Mouse (Mus musculus): Measurements from ENCODE around the gene Efhd1. TPM values are rescaled to one million over a fixed set of nuclear protein-coding genes. Genes with fewer than 3 reads are reported as not detected.

The Efhd1 gene
- total and polyA plus RNA-seq, 3 experiments, result 0.27 TPM; not detected in 2

DNA sequence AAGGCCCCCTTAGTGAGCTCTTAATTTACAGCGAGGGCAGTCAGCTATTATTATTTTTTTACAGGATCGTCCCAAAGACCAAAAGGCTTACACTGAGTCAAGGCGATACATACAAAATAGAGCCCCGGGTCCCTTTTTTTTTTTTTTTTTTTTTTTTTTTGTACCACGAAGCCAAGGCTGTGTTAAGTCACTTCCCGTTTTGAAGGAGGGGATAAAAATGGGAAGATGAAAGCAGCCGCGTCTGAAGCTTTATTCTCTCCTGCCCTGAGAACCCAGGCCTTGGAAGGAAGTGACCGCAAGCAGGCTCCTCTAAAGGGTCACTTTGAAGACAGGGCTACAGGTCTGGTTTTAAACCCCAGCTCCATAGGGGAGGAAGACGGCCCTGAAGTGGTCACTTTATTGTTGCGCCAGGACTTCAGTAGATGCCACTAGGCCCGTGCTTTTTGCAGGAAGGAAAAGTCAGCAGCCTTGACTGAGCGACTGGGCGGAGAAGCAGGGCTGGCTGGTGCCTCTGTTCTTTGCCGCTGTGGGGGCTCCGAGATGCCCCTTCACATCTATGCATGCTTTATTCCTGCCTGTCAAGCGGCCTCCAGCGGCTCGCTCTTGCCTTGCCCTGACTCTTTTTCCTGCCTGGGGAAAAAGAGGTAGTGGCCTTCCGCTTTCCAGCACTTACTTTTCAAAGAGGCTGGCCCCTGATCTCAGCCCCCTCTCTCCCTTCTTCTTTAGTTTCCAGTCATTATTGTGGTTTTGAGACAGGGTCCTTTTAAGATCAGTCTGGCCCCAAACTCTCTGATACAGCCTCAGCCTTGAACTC lies 17.6 kb downstream of the Efhd1 start:
- Histone ChIP-seq H3K36me3 (replicated peaks) (no peaks in the 10 kb centered on the region), H3K4me1 (ENCODE audit: insufficient read depth, low read depth, low read length) (no peaks in the 10 kb centered on the region), H3K9me3 (replicated peaks) (no peaks in the 10 kb centered on the region), H3K27me3 (ENCODE audit: insufficient read depth, low read length) (peaks cover 28% of the 10 kb centered on the region), H3K4me3 (ENCODE audit: low read depth, low read length) (no peak overlapping the region)
- no peak for TF ChIP-seq TAL1 (conservative IDR thresholded peaks at IDR 0.05; ENCODE audit: low read depth, low read length)
- ATAC-seq (ENCODE audit: extremely low read depth, insufficient number of reproducible peaks, low FRiP score, poor library complexity, severe bottlenecking) (no peak), DNase-seq (ENCODE audit: low spot score) (no peak)

DNA sequence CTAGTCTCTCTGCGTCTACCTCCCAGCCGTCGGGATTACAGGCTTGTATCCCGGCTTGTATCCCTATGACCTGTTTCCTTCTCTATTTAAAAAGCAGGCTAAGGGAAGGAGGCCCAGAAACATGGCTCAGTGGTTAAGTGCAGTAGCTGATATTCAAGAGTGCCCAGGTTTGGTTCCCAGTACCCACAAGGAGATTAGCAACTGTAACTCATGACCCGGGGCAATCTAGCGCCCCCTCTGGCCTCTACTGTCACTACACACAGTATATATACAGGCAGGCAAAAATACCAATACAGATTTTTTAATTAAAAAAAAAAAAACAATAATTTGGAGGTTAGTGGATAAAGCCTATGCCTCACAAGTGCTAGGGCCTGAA lies 18.2 kb downstream of the Efhd1 start:
- Histone ChIP-seq H3K4me3 (ENCODE audit: low read depth, low read length) (no peak overlapping the region), H3K4me1 (ENCODE audit: insufficient read depth, low read depth, low read length) (no peaks in the 10 kb centered on the region), H3K9me3 (replicated peaks) (no peaks in the 10 kb centered on the region), H3K36me3 (replicated peaks) (no peaks in the 10 kb centered on the region), H3K27me3 (ENCODE audit: insufficient read depth, low read length) (peaks cover 22% of the 10 kb centered on the region)
- DNase-seq (ENCODE audit: low spot score) (no peak), ATAC-seq (ENCODE audit: extremely low read depth, insufficient number of reproducible peaks, low FRiP score, poor library complexity, severe bottlenecking) (no peak)
- no peak for TF ChIP-seq GATA1 (IDR thresholded peaks at IDR 0.05; ENCODE audit: borderline replicate concordance, low read length)
- TF ChIP-seq CTCF (IDR thresholded peaks at IDR 0.05; ENCODE audit: low read depth, low read length), result no peak
- no peak for TF ChIP-seq TAL1 (conservative IDR thresholded peaks at IDR 0.05; ENCODE audit: low read depth, low read length)
- no peak for TF ChIP-seq POLR2AphosphoS5 (IDR thresholded peaks at IDR 0.05; ENCODE audit: insufficient replicate concordance, low read depth, low read length)
- TF ChIP-seq GATA2 (IDR thresholded peaks at IDR 0.05; ENCODE audit: borderline replicate concordance, low read depth, low read length), result no peak

DNA sequence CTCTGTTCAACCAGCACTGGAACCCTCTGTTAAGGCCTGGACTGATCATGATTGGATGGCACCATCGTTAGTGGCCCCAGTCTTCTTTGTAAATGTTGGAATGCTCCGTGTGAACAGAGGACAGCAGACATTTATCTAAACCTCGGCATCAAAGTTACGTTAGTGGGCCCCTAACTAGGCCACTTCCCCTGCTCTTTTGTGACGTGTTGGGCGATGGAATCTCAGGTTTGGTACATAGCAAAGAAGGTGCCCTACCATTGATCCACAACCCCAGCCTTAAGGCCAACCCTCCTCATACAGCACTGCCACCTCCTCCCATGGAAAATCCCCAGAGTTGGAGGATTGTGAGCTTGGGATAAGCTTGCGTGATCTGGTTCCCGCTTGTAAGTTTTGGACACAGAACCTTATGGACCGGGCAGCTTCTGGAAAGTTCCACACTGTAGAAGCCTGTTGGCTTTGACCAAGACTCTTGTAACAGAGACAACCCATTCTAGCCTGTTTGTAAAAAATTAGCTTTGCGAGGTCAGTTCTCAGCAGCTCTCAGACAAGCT lies 19.3 kb downstream of the Efhd1 start:
- H3K27me3 ChIP-seq (ENCODE audit: insufficient read depth, low read length), result peaks cover 11% of the 10 kb centered on the region
- H3K4me1 ChIP-seq (ENCODE audit: insufficient read depth, low read depth, low read length), result no peaks in the 10 kb centered on the region
- no peaks in the 10 kb centered on the region for H3K9me3 ChIP-seq (replicated peaks)
- DNase-seq (ENCODE audit: low spot score), result no peak
- TF ChIP-seq GATA2 (IDR thresholded peaks at IDR 0.05; ENCODE audit: borderline replicate concordance, low read depth, low read length) (no peak), TAL1 (conservative IDR thresholded peaks at IDR 0.05; ENCODE audit: low read depth, low read length) (no peak), CTCF (IDR thresholded peaks at IDR 0.05; ENCODE audit: low read depth, low read length) (no peak), POLR2AphosphoS5 (IDR thresholded peaks at IDR 0.05; ENCODE audit: insufficient replicate concordance, low read depth, low read length) (no peak), GATA1 (IDR thresholded peaks at IDR 0.05; ENCODE audit: borderline replicate concordance, low read length) (no peak)
- no peak for ATAC-seq (ENCODE audit: extremely low read depth, insufficient number of reproducible peaks, low FRiP score, poor library complexity, severe bottlenecking)
- H3K4me3 ChIP-seq (ENCODE audit: low read depth, low read length), result no peak overlapping the region
- no peaks in the 10 kb centered on the region for H3K36me3 ChIP-seq (replicated peaks)

DNA sequence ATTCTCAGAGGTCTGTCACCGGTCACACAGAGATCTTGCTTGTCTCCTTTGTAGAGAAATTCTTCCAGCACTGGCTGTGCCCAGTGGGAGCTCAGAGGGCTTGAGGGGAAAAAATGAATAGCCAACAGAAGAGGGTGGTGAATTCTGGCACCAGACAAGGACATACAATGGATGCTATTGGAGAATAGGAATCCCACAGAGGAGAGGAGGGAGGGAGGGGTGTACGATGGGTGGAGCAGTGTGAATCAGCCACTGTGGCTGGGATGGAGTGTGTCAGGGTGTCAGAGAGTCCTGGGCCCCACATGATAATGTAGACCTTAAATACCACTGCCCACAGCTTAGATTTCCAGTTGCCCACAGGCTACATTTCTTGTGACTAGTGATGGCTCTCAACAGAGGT lies 22.9 kb downstream of the Efhd1 start:
- peaks cover 13% of the 10 kb centered on the region for H3K27me3 ChIP-seq (ENCODE audit: insufficient read depth, low read length)

DNA sequence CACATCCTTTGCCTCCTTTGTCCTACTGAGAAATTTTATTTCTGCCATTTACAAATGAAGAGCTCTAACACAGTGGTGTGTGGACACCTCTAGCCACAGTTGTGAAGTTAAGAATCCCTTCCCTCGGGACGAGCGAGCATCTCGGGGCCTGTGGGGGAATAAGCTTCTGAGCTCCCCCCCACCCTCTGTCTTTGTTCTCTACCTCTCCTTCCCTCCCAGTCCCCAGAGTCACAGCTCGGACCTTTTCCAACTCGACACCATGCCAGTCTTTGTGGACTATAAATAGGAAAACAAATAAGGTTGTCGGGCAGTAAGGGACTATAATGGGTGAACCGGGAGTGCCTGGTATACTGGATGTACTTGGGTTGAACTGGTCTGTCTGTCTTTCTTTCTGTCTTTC lies 27.3 kb downstream of the Efhd1 start:
- TF ChIP-seq POLR2AphosphoS5 (IDR thresholded peaks at IDR 0.05; ENCODE audit: insufficient replicate concordance, low read depth, low read length) (no peak), GATA2 (IDR thresholded peaks at IDR 0.05; ENCODE audit: borderline replicate concordance, low read depth, low read length) (no peak), CTCF (IDR thresholded peaks at IDR 0.05; ENCODE audit: low read depth, low read length) (no peak), GATA1 (IDR thresholded peaks at IDR 0.05; ENCODE audit: borderline replicate concordance, low read length) (no peak), TAL1 (conservative IDR thresholded peaks at IDR 0.05; ENCODE audit: low read depth, low read length) (no peak)
- ATAC-seq (ENCODE audit: extremely low read depth, insufficient number of reproducible peaks, low FRiP score, poor library complexity, severe bottlenecking) (no peak), DNase-seq (ENCODE audit: low spot score) (no peak)
- no peak overlapping the region for H3K4me3 ChIP-seq (ENCODE audit: low read depth, low read length)
- H3K9me3 ChIP-seq (replicated peaks), result no peaks in the 10 kb centered on the region
- peaks cover 23% of the 10 kb centered on the region for H3K27me3 ChIP-seq (ENCODE audit: insufficient read depth, low read length)
- H3K36me3 ChIP-seq (replicated peaks), result no peaks in the 10 kb centered on the region
- peaks cover 3% of the 10 kb centered on the region; the same call in 1 of the 2 replicates for H3K4me1 ChIP-seq (ENCODE audit: insufficient read depth, low read depth, low read length)

More for the DNA sequence above, 22.9 kb downstream of the Efhd1 start:
- Histone ChIP-seq H3K4me1 (ENCODE audit: insufficient read depth, low read depth, low read length) (peaks cover 3% of the 10 kb centered on the region; the same call in 1 of the 2 replicates), H3K4me3 (ENCODE audit: low read depth, low read length) (no peak overlapping the region), H3K9me3 (replicated peaks) (no peaks in the 10 kb centered on the region), H3K36me3 (replicated peaks) (no peaks in the 10 kb centered on the region)
- no peak for DNase-seq (ENCODE audit: low spot score)
- no peak for ATAC-seq (ENCODE audit: extremely low read depth, insufficient number of reproducible peaks, low FRiP score, poor library complexity, severe bottlenecking)
- TF ChIP-seq CTCF (IDR thresholded peaks at IDR 0.05; ENCODE audit: low read depth, low read length) (no peak), TAL1 (conservative IDR thresholded peaks at IDR 0.05; ENCODE audit: low read depth, low read length) (no peak), GATA1 (IDR thresholded peaks at IDR 0.05; ENCODE audit: borderline replicate concordance, low read length) (no peak), POLR2AphosphoS5 (IDR thresholded peaks at IDR 0.05; ENCODE audit: insufficient replicate concordance, low read depth, low read length) (no peak), GATA2 (IDR thresholded peaks at IDR 0.05; ENCODE audit: borderline replicate concordance, low read depth, low read length) (no peak)

DNA sequence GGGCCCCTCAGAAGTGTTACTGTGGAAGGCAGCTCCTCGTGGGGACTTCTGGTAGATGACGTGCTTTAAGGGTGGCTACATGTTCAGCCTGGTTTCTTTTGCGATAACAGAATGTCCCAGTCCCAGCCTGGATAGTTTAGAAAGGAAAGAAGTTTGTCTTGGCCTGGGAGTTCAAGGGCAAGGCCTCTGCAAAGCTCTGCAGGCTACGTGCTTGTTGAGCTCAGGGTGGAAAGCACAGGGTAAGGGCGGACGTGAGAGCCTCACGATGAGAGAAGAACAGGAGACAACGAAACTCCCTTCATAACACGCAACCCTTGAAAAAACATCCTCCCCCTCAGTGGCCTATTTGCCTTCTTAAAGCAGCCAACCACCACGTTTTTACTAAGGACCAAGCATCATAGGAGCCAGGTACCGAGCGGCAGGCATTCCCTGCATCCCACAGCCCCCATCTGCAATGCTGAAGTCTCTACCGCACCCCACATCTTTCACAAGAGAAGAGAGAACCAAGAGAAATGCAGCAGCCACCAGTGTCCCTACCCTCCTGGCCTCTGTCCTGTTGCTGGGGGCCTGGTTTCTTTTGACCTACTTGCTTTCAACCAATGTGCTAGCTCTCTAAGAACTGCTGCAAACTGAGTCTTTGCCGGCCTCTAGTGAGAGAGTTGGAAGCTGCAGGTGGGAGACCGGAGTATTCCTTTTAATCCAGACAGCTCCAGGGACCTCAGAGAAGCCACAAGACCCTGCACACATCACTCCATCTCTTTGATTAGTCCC lies 28.4 kb downstream of the Efhd1 start:
- TF ChIP-seq POLR2AphosphoS5 (IDR thresholded peaks at IDR 0.05; ENCODE audit: insufficient replicate concordance, low read depth, low read length) (no peak), GATA2 (IDR thresholded peaks at IDR 0.05; ENCODE audit: borderline replicate concordance, low read depth, low read length) (no peak), TAL1 (conservative IDR thresholded peaks at IDR 0.05; ENCODE audit: low read depth, low read length) (no peak), CTCF (IDR thresholded peaks at IDR 0.05; ENCODE audit: low read depth, low read length) (no peak), GATA1 (IDR thresholded peaks at IDR 0.05; ENCODE audit: borderline replicate concordance, low read length) (no peak)
- Histone ChIP-seq H3K4me1 (ENCODE audit: insufficient read depth, low read depth, low read length) (peaks cover 3% of the 10 kb centered on the region; the same call in 1 of the 2 replicates), H3K36me3 (replicated peaks) (no peaks in the 10 kb centered on the region), H3K4me3 (ENCODE audit: low read depth, low read length) (no peak overlapping the region), H3K27me3 (ENCODE audit: insufficient read depth, low read length) (peaks cover 27% of the 10 kb centered on the region), H3K9me3 (replicated peaks) (no peaks in the 10 kb centered on the region)
- DNase-seq (ENCODE audit: low spot score) (no peak), ATAC-seq (ENCODE audit: extremely low read depth, insufficient number of reproducible peaks, low FRiP score, poor library complexity, severe bottlenecking) (no peak)

Data from G1E (cell line).